Mouse (Mus musculus) kidney, postnatal 10 days (tissue): ENCODE measurements around the gene Kif1bp.

Experiments used
- DNase-seq: peaks from one replicate; pipeline ENCODE4 v3.0.0; 2021; ENCODE audit warnings: mixed read lengths

The Kif1bp gene

GRCm38 (mm10) chr10:62555705-62556557, 22.3 kb downstream of the Kif1bp start:
- no peak for DNase-seq

GRCm38 (mm10) chr10:62553611-62554091, 24.6 kb downstream of the Kif1bp start:
- DNase-seq = no peak

GRCm38 (mm10) chr10:62550787-62551300, 27.4 kb downstream of the Kif1bp start:
- DNase-seq = no peak

GRCm38 (mm10) chr10:62549523-62550166, 28.6 kb downstream of the Kif1bp start:
- DNase-seq = peak; percentile 85

GRCm38 (mm10) chr10:62546441-62546840, 31.8 kb downstream of the Kif1bp start:
- peak; percentile 36 for DNase-seq

- no peak for DNase-seq
Observed at GRCm38 (mm10) chr10:62545759-62546158, 32.5 kb downstream of the Kif1bp start.

GRCm38 (mm10) chr10:62544316-62544715, 33.9 kb downstream of the Kif1bp start:
- no peak for DNase-seq

GRCm38 (mm10) chr10:62543399-62543808, 34.9 kb downstream of the Kif1bp start:
- DNase-seq = no peak

GRCm38 (mm10) chr10:62542928-62543327, 35.3 kb downstream of the Kif1bp start:
- DNase-seq = no peak

GRCm38 (mm10) chr10:62542507-62542906, 35.8 kb downstream of the Kif1bp start:
- no peak for DNase-seq

- no peak for DNase-seq
Observed at GRCm38 (mm10) chr10:62541499-62541898, 36.8 kb downstream of the Kif1bp start.

- DNase-seq = no peak
Observed at GRCm38 (mm10) chr10:62540800-62541199, 37.5 kb downstream of the Kif1bp start.

- no peak for DNase-seq
Observed at GRCm38 (mm10) chr10:62534509-62534908, 43.7 kb downstream of the Kif1bp start.

- DNase-seq = no peak
Observed at GRCm38 (mm10) chr10:62532832-62533231, 45.4 kb downstream of the Kif1bp start.

- peak; percentile 81 for DNase-seq
Observed at GRCm38 (mm10) chr10:62530183-62530582, 48.1 kb downstream of the Kif1bp start.

GRCm38 (mm10) chr10:62527351-62527750, 50.9 kb downstream of the Kif1bp start, which contains the start of gene Srgn:
Gene Srgn (minus strand): TSS chr10:62527451.
- DNase-seq = no peak

- no peak for DNase-seq
Observed at GRCm38 (mm10) chr10:62522346-62522950, 55.8 kb downstream of the Kif1bp start.

- no peak for DNase-seq
Observed at GRCm38 (mm10) chr10:62521763-62522162, 56.5 kb downstream of the Kif1bp start.

GRCm38 (mm10) chr10:62520911-62521310, 57.3 kb downstream of the Kif1bp start:
- DNase-seq = no peak

GRCm38 (mm10) chr10:62517511-62517910, 60.7 kb downstream of the Kif1bp start:
- no peak for DNase-seq

GRCm38 (mm10) chr10:62512855-62513254, 65.4 kb downstream of the Kif1bp start:
- DNase-seq = no peak

GRCm38 (mm10) chr10:62511528-62511927, 66.7 kb downstream of the Kif1bp start:
- no peak for DNase-seq

- DNase-seq = no peak
Observed at GRCm38 (mm10) chr10:62509032-62509656, 69.1 kb downstream of the Kif1bp start.
